Mouse (Mus musculus): Measurements from ENCODE around the gene Ptrh2. TPM values are rescaled to one million over a fixed set of nuclear protein-coding genes. Genes with fewer than 3 reads are reported as not detected.

The Ptrh2 gene
- polyA plus RNA-seq, 1 experiment = 2.0 TPM

- no peak overlapping the region for H3K27ac ChIP-seq (ENCODE audit: insufficient read depth, low read length)
- TF ChIP-seq CTCF (IDR thresholded peaks at IDR 0.05; ENCODE audit: extremely low read depth, insufficient read depth, insufficient read length, insufficient replicate concordance) (no peak), POLR2A (IDR thresholded peaks at IDR 0.05; ENCODE audit: low read depth, low read length) (no peak)
- no peak for DNase-seq (ENCODE audit: low read depth in 1 of 2, low spot score in 2 of 2)
- no peaks in the 10 kb centered on the region for H3K27me3 ChIP-seq (ENCODE audit: control insufficient read depth, insufficient read depth, low read length)
- H3K4me1 ChIP-seq (ENCODE audit: control insufficient read depth, insufficient read depth, insufficient read length) = peaks cover 3% of the 10 kb centered on the region; the same call in 1 of the 2 replicates
- H3K4me3 ChIP-seq (ENCODE audit: extremely low read depth, insufficient read depth, insufficient read length) = no peak overlapping the region
- H3K36me3 ChIP-seq (ENCODE audit: control insufficient read depth, insufficient read depth, low read length) = no peaks in the 10 kb centered on the region
- 97% methylated on average over 3 of the region's 3 CpGs for WGBS
Observed at GRCm38 (mm10) chr11:86680729-86681128, 3.1 kb upstream of the Ptrh2 start.

- Histone ChIP-seq H3K27ac (ENCODE audit: insufficient read depth, low read length) (no peak overlapping the region), H3K4me3 (ENCODE audit: extremely low read depth, insufficient read depth, insufficient read length) (no peak overlapping the region)
- 84% methylated on average over 3 of the region's 3 CpGs for WGBS
Observed at GRCm38 (mm10) chr11:86681423-86681822, 2.4 kb upstream of the Ptrh2 start.

GRCm38 (mm10) chr11:86682861-86683260 lies 924 bp upstream of the Ptrh2 start:
- WGBS = 45% methylated on average over 7 of the region's 7 CpGs
- H3K4me3 ChIP-seq (ENCODE audit: extremely low read depth, insufficient read depth, insufficient read length) = peak overlapping the region; percentile 81; the same call in 1 of the 2 replicates
- H3K4me1 ChIP-seq (ENCODE audit: control insufficient read depth, insufficient read depth, insufficient read length) = peaks cover 3% of the 10 kb centered on the region; the same call in 1 of the 2 replicates
- TF ChIP-seq POLR2A (IDR thresholded peaks at IDR 0.05; ENCODE audit: low read depth, low read length) (no peak), CTCF (IDR thresholded peaks at IDR 0.05; ENCODE audit: extremely low read depth, insufficient read depth, insufficient read length, insufficient replicate concordance) (no peak)
- DNase-seq (ENCODE audit: low read depth in 1 of 2, low spot score in 2 of 2) = no peak
- no peaks in the 10 kb centered on the region for H3K27me3 ChIP-seq (ENCODE audit: control insufficient read depth, insufficient read depth, low read length)
- no peak overlapping the region for H3K27ac ChIP-seq (ENCODE audit: insufficient read depth, low read length)
- 0 out of 2 replicates have a peak, but pooled peaks cover 2% of the 10 kb centered on the region for H3K36me3 ChIP-seq (ENCODE audit: control insufficient read depth, insufficient read depth, low read length)

More at GRCm38 (mm10) chr11:86681423-86681822, 2.4 kb upstream of the Ptrh2 start:
- no peaks in the 10 kb centered on the region for H3K36me3 ChIP-seq (ENCODE audit: control insufficient read depth, insufficient read depth, low read length)
- TF ChIP-seq POLR2A (IDR thresholded peaks at IDR 0.05; ENCODE audit: low read depth, low read length) (no peak), CTCF (IDR thresholded peaks at IDR 0.05; ENCODE audit: extremely low read depth, insufficient read depth, insufficient read length, insufficient replicate concordance) (no peak)
- H3K4me1 ChIP-seq (ENCODE audit: control insufficient read depth, insufficient read depth, insufficient read length) = peaks cover 3% of the 10 kb centered on the region; the same call in 1 of the 2 replicates
- no peaks in the 10 kb centered on the region for H3K27me3 ChIP-seq (ENCODE audit: control insufficient read depth, insufficient read depth, low read length)
- DNase-seq (ENCODE audit: low read depth in 1 of 2, low spot score in 2 of 2) = no peak

GRCm38 (mm10) chr11:86684126-86685012 lies 584 bp downstream of the Ptrh2 start:
- peak overlapping the region; percentile 81 for H3K4me3 ChIP-seq (ENCODE audit: extremely low read depth, insufficient read depth, insufficient read length)
- TF ChIP-seq POLR2A (IDR thresholded peaks at IDR 0.05; ENCODE audit: low read depth, low read length) (no peak), CTCF (IDR thresholded peaks at IDR 0.05; ENCODE audit: extremely low read depth, insufficient read depth, insufficient read length, insufficient replicate concordance) (no peak)
- peak overlapping the region; percentile 79 for H3K27ac ChIP-seq (ENCODE audit: insufficient read depth, low read length)
- DNase-seq (ENCODE audit: low read depth in 1 of 2, low spot score in 2 of 2) = no peak
- WGBS = 7% methylated on average over 20 of the region's 20 CpGs
- H3K36me3 ChIP-seq (ENCODE audit: control insufficient read depth, insufficient read depth, low read length) = 0 out of 2 replicates have a peak, but pooled peaks cover 3% of the 10 kb centered on the region
- peaks cover 3% of the 10 kb centered on the region; the same call in 1 of the 2 replicates for H3K4me1 ChIP-seq (ENCODE audit: control insufficient read depth, insufficient read depth, insufficient read length)
- no peaks in the 10 kb centered on the region for H3K27me3 ChIP-seq (ENCODE audit: control insufficient read depth, insufficient read depth, low read length)

- no peak overlapping the region for H3K27ac ChIP-seq (ENCODE audit: insufficient read depth, low read length)
Observed at GRCm38 (mm10) chr11:86685366-86685765, 1.6 kb downstream of the Ptrh2 start.

GRCm38 (mm10) chr11:86690383-86690782 lies 6.6 kb downstream of the Ptrh2 start:
- Histone ChIP-seq H3K4me1 (ENCODE audit: control insufficient read depth, insufficient read depth, insufficient read length) (no peaks in the 10 kb centered on the region; the same call in 1 of the 2 replicates), H3K36me3 (ENCODE audit: control insufficient read depth, insufficient read depth, low read length) (peaks cover 22% of the 10 kb centered on the region), H3K27me3 (ENCODE audit: control insufficient read depth, insufficient read depth, low read length) (no peaks in the 10 kb centered on the region), H3K27ac (ENCODE audit: insufficient read depth, low read length) (no peak overlapping the region), H3K4me3 (ENCODE audit: extremely low read depth, insufficient read depth, insufficient read length) (no peak overlapping the region)
- TF ChIP-seq CTCF (IDR thresholded peaks at IDR 0.05; ENCODE audit: extremely low read depth, insufficient read depth, insufficient read length, insufficient replicate concordance) (no peak), POLR2A (IDR thresholded peaks at IDR 0.05; ENCODE audit: low read depth, low read length) (no peak)
- WGBS = 95% methylated on average over 3 of the region's 3 CpGs
- no peak for DNase-seq (ENCODE audit: low read depth in 1 of 2, low spot score in 2 of 2)

More at GRCm38 (mm10) chr11:86685366-86685765, 1.6 kb downstream of the Ptrh2 start:
- Histone ChIP-seq H3K27me3 (ENCODE audit: control insufficient read depth, insufficient read depth, low read length) (no peaks in the 10 kb centered on the region), H3K36me3 (ENCODE audit: control insufficient read depth, insufficient read depth, low read length) (peaks cover 6% of the 10 kb centered on the region; the same call in 1 of the 2 replicates), H3K4me1 (ENCODE audit: control insufficient read depth, insufficient read depth, insufficient read length) (peaks cover 3% of the 10 kb centered on the region; the same call in 1 of the 2 replicates), H3K4me3 (ENCODE audit: extremely low read depth, insufficient read depth, insufficient read length) (no peak overlapping the region)
- DNase-seq (ENCODE audit: low read depth in 1 of 2, low spot score in 2 of 2) = no peak
- WGBS = 95% methylated on average over 1 of the region's 1 CpGs
- no peak for TF ChIP-seq POLR2A (IDR thresholded peaks at IDR 0.05; ENCODE audit: low read depth, low read length)
- no peak for TF ChIP-seq CTCF (IDR thresholded peaks at IDR 0.05; ENCODE audit: extremely low read depth, insufficient read depth, insufficient read length, insufficient replicate concordance)
